Mouse (Mus musculus): ENCODE results near the gene Srpk1. TPM values are rescaled to one million over a fixed set of nuclear protein-coding genes. Genes with fewer than 3 reads are reported as not detected.

Gene Srpk1
- total RNA-seq, 4 experiments from 2014 or later = 81.5 to 96.3 (median 93.3) TPM

- DNase-seq (ENCODE audit: low spot score in 2 of 2) = no peak
These were observed 7.2 kb downstream of the Srpk1 start for GRCm38 (mm10) chr17:28615332-28615731.

- DNase-seq (ENCODE audit: low spot score in 2 of 2) = no peak
These were observed 9.4 kb downstream of the Srpk1 start for GRCm38 (mm10) chr17:28613096-28613495.

- DNase-seq (ENCODE audit: low spot score in 2 of 2) = no peak
These were observed 9.9 kb downstream of the Srpk1 start for GRCm38 (mm10) chr17:28612603-28613002.

- no peak for DNase-seq (ENCODE audit: low spot score in 2 of 2)
These were observed 13.0 kb downstream of the Srpk1 start for GRCm38 (mm10) chr17:28609543-28609942.

DNA sequence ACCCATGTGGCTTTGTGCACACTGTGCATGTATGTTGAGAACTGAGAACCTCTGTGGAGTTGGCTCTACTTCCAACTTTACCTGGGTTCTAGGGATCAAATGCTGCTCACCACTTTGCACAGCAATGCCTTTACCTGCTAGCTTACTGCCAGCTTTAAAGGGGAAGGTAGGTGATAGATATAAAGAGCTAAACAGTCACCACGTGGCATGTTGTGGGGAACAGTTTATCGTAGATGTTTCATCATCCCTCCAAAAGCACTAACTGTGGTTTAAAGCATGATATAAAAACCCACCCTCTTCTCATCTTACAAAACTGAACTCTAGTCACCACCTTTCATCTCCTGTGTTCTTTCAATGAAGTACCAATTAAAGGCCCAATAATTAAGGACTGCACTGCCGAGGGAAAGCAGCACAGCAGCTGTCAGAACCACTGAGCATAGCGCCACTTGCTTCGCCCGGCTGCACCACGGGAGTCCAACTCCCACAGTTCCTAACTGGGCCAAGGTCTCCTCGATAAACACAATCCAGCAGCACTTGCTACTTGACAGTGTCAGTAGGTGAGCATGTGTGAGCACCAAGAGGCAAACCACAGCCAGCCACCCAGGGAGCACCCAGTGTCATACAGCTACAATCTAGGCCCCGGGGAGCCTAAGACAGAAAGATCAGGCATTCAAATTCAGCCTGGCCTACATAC lies 20.8 kb downstream of the Srpk1 start:
- DNase-seq (ENCODE audit: low spot score in 2 of 2) = no peak

DNA sequence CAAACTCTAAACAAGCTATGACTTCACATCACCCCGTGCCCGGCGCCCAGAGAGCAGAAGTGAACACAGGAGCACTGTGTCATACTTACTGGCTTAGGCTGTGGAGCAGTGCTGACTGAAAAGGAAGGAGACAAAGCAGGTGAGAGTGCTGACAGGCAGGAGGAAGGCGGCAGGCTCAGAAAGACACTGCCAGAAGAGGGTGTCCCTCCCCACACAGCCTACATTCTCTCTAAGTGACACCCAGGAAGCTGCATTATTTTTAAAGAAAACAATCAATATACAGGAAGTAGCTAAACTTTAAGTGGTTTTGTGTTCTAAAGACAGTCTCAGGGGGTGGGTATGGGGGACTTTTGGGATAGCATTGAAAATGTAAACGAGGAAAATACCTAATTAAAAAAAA lies 21.7 kb downstream of the Srpk1 start:
- no peak for DNase-seq (ENCODE audit: low spot score in 2 of 2)

DNA sequence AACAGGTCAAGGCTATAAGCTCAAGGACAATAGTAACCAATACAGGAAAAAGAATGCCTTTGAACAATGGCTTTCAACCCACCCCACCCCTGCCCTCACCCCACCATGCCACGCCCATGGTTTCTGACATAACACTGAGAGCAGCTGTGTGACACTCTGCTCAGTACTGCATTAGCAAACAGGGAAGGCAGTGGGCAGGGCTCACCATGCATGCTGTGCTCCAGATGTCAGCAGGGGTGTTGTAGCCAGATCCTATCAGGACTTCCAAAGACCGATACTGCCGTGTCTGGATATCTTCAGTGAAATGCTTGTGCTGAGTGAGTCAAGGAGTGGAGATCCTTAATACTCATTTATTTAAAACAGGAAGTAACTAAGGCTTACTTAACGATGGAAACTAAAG lies 28.5 kb downstream of the Srpk1 start:
- DNase-seq (ENCODE audit: low spot score in 2 of 2) = no peak

GRCm38 (mm10) chr17:28592998-28593397 lies 29.5 kb downstream of the Srpk1 start:
- DNase-seq (ENCODE audit: low spot score in 2 of 2) = peak; percentile 55 to 63

GRCm38 (mm10) chr17:28591476-28591875 lies 31.0 kb downstream of the Srpk1 start:
- DNase-seq (ENCODE audit: low spot score in 2 of 2) = no peak

DNA sequence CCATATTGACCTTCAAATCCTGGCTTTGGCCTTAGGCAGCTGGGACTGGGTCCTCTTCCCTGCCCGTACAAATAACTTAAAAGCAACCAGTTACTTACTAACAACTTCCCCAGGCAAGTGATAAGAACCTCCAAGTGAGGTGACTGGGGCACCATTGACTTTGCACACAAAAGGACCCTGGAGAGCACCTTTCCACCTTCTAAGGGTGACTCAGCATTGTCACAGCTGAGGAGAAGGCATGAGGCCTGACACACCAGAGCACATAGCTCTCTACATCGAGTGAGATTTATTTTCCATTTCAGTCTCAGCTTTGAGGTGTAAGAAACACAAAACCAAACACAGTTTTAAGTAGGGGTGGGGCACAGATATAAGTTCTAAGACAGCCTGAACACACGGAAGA lies 31.9 kb downstream of the Srpk1 start:
- DNase-seq (ENCODE audit: low spot score in 2 of 2) = no peak

GRCm38 (mm10) chr17:28588591-28588990 lies 33.9 kb downstream of the Srpk1 start:
- no peak for DNase-seq (ENCODE audit: low spot score in 2 of 2)

- DNase-seq (ENCODE audit: low spot score in 2 of 2) = no peak
These were observed 36.0 kb downstream of the Srpk1 start for GRCm38 (mm10) chr17:28586509-28586908.

DNA sequence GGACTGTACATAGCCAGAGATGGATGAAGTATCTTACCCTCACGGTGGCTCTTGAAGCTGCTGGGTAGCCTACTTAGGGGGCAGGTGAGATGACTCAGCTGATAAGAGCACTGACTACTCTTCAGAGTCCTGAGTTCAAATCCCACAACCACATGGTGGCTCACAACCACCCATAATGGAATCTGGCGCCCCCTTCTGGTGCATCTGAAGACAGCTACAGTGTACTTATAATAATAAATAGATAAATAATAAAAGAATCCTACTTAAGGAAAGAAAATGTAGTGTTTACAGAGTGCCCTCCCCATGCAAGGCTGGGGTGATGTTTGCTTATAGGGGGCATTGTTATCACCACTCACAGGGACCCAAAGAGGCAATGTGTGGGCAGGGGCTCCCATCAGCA lies 41.5 kb downstream of the Srpk1 start:
- DNase-seq (ENCODE audit: low spot score in 2 of 2) = no peak

GRCm38 (mm10) chr17:28580396-28580795 lies 42.1 kb downstream of the Srpk1 start:
- DNase-seq (ENCODE audit: low spot score in 2 of 2) = no peak

DNA sequence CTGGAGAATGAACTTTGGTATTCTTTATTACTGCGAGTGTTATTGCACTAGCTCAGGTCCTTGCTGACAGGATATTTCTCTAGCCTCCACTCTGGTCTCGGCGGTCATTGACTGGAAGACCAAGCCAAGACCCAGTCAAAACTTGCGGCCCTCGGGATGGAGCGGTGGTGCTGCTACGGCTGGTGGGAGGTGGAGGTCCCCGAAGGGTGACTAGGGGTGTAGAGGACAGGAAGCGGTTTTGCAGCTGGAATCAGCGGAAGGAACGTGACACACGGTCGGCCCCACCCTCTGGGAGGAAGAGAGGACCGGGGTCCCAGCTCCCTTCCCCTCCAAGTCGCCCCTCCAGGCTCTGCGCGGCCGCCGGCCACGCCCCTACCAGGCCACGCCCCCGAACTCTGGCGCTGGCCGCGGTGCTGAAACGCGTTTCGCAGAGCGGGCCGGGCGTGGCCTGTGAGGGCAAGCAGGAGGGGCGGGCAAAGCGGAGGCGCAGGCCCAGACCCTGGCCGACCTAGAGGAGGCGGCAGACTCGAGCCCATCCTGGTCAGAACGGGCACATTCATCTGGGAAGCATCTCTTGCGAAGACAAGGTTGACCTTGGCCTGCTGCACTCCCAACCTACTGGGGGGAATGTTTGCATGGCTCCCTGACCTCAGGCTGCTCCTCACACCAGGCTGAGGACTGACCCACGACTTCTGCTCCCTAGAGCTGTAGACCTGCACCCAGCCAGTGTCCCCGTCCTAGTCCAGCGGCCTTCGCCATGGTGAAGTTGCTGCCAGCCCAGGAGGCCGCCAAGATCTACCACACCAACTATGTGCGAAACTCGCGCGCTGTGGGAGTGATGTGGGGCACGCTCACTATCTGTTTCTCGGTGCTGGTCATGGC lies 47.0 kb downstream of the Srpk1 start, which contains the start of gene Lhfpl5:
Gene Lhfpl5 (plus strand): TSS at position 398 of the 882 bp plus-strand sequence.
- no peak for DNase-seq (ENCODE audit: low spot score in 2 of 2)

- no peak for DNase-seq (ENCODE audit: low spot score in 2 of 2)
These were observed 49.6 kb downstream of the Srpk1 start for GRCm38 (mm10) chr17:28572941-28573340.

DNA sequence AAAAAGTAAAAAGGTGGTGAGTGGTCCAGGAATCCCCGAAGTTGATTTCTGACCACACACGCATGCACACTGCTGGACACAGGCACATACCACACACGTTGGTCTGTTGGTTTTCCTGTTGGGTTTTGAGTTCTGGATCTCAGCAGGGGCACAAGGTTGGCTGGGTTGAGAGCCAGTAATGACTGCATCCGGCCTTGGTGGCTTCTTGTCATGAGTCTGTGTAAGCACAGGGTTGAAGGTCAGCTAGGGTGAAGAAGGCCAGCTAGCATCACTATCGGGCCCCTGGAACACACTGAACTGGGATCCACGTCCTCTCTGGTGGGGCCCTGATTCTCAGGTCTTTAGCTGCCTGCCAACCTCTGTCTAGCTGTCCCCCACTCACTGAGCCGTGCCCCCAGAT lies 50.0 kb downstream of the Srpk1 start:
- no peak for DNase-seq (ENCODE audit: low spot score in 2 of 2)

DNA sequence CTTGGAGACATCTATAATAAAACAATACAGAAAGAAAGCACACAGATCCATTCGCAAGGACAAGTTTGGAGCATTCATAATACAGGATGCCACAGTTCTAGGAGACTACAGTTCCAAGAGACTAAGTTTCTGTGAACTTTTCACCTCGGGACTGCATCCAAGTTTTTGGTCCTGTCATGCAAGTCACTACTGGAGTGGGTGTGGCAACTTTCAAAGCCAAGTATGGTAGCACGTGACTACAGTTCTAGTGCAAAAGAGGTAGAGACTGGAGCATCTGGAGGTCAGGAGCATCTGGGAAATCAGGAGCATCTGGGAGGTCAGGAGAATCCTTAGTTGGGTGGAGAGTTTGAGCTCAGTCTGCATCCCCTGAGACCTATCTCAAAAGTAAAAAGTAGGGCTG lies 50.6 kb downstream of the Srpk1 start:
- no peak for DNase-seq (ENCODE audit: low spot score in 2 of 2)

DNA sequence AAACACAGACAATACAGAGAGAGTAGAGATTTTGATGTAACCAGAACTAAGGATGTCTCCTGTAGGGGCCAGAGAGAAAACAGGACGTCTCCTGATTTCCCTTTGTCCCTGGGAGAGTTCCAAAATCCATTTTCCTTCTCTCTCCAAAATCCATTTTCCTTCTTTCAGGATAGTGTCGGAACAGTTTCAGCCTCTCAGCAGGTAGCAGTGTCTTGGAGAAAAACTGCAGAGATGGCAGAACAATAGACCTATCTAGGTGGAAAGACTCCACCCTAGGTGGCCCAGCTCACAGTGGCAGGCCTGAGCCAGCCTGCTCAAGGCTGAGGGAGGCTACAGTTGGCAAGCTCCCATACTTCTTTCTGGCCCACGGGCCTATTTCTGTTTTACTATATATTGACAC lies 55.0 kb downstream of the Srpk1 start:
- DNase-seq (ENCODE audit: low spot score in 2 of 2) = no peak

- no peak for DNase-seq (ENCODE audit: low spot score in 2 of 2)
These were observed 57.3 kb downstream of the Srpk1 start for GRCm38 (mm10) chr17:28565181-28565580.

DNA sequence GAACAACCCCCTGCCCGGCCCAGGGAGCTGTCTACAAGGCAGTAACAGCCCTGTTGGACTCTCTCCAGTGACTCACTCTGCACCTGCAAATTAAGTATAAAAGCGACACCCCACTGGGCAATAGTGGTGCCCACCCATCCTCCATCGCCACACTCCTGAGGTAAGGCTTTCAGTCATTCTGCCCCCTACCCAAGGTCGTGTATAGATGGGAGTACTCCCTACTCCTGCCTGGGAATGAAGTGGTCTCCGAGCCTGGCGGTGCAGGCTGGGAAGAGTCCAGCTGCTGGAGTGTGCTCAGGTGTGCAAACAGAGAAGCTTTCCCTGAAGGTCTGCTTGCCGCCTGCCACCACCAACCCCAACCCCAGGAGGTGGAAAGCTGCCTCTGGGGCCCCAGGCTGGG lies 60.9 kb downstream of the Srpk1 start:
- DNase-seq (ENCODE audit: low spot score in 2 of 2) = no peak

DNA sequence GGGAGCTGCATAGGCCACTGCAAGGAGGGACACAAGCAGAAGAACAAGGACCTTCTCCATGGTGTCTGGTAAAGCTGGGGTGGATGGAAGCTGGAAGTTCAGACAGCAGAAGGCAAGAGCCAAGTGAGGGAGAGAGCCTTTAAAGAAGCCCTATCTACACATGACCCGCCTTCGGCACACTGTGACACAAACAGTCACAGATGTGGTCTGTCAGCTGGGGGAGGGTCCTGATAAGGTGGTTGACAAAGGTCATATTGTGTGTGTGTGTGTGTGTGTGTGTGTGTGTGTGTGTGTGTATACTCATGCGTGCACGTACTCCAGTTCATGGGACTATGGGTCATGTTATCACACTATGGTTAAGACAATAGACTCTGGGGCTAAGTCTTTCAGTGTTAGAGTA lies 61.9 kb downstream of the Srpk1 start, which contains the start of gene Clps:
Gene Clps (minus strand): TSS at position 169 of the 400 bp plus-strand sequence.
- DNase-seq (ENCODE audit: low spot score in 2 of 2) = no peak

- no peak for DNase-seq (ENCODE audit: low spot score in 2 of 2)
These were observed 64.7 kb downstream of the Srpk1 start for GRCm38 (mm10) chr17:28557772-28558171.
